8 mouse cellular contexts compared by ENCODE assay signal in genomic region chr5:115358872-115359271, GRCm38 (mm10). TPM values are rescaled to one million over a fixed set of nuclear protein-coding genes. Genes with fewer than 3 reads are reported as not detected.
A peak's percentile ranks its signal among the peaks of the same experiment; 100 is the strongest.
DNase-seq lines count a peak whose midpoint lies in the region; ATAC-seq and TF ChIP-seq lines count a peak whose summit lies in the region.

No protein-coding gene starts in this region.

- DNase-seq in CD4-positive, CD25-positive, alpha-beta regulatory T cell, adult 2 months (ENCODE audit: low read depth, low spot score) = peak; percentile 86
- DNase-seq in adrenal gland, postnatal 4 days (ENCODE audit: low spot score in 2 of 2) = peak; percentile 80 to 85
- DNase-seq in kidney, postnatal 0 days (ENCODE audit: low spot score) = peak; percentile 85
- DNase-seq in testis, postnatal 10 days (ENCODE audit: low spot score) = peak; percentile 98

- no peaks in the 10 kb centered on the region for H3K9me3 ChIP-seq in heart, embryonic 11.5 days (replicated peaks; ENCODE audit: control insufficient read depth, low read length)
- no peaks in the 10 kb centered on the region for H3K9me3 ChIP-seq in kidney, postnatal 0 days (replicated peaks; ENCODE audit: low read length)
- H3K9me3 ChIP-seq in liver, embryonic 12.5 days (replicated peaks) = no peaks in the 10 kb centered on the region
- no peaks in the 10 kb centered on the region for H3K9me3 ChIP-seq in neural tube, embryonic 15.5 days (replicated peaks)

- peak; percentile 88 for ATAC-seq in erythroblast, adult 5-6 weeks (replicated peaks; ENCODE audit: low FRiP score, poor library complexity, severe bottlenecking)
- no peak for ATAC-seq in heart, embryonic 11.5 days (replicated peaks; ENCODE audit: insufficient number of reproducible peaks, low FRiP score, low TSS enrichment)
- ATAC-seq in kidney, postnatal 0 days (replicated peaks; ENCODE audit: low FRiP score, low read depth) = peak; percentile 57
- ATAC-seq in liver, embryonic 12.5 days = peak; percentile 61; the same call in 1 of the 2 replicates
- no peak for ATAC-seq in neural tube, embryonic 15.5 days (ENCODE audit: low FRiP score)

- no peak overlapping the region for H3K9ac ChIP-seq in heart, embryonic 11.5 days (ENCODE audit: low read depth, low read length)
- no peak overlapping the region for H3K9ac ChIP-seq in kidney, postnatal 0 days (ENCODE audit: low read depth, low read length)
- no peak overlapping the region for H3K9ac ChIP-seq in liver, embryonic 12.5 days
- no peak overlapping the region for H3K9ac ChIP-seq in neural tube, embryonic 15.5 days (replicated peaks)

- H3K27ac ChIP-seq in heart, embryonic 11.5 days (ENCODE audit: low read depth, low read length) = no peak overlapping the region
- no peak overlapping the region for H3K27ac ChIP-seq in kidney, postnatal 0 days
- no peak overlapping the region for H3K27ac ChIP-seq in liver, embryonic 12.5 days
- no peak overlapping the region for H3K27ac ChIP-seq in neural tube, embryonic 15.5 days (replicated peaks)

- 3% methylated on average over 12 of the region's 12 CpGs for WGBS in heart, embryonic 11.5 days (ENCODE audit: insufficient replicate concordance)
- 2% methylated on average over 12 of the region's 12 CpGs for WGBS in kidney, postnatal 0 days
- 6% methylated on average over 12 of the region's 12 CpGs for WGBS in liver, embryonic 12.5 days (ENCODE audit: insufficient replicate concordance)
- 4% methylated on average over 12 of the region's 12 CpGs for WGBS in neural tube, embryonic 15.5 days

- H3K4me1 ChIP-seq in heart, embryonic 11.5 days (ENCODE audit: control insufficient read depth, insufficient read depth, low read length) = no peaks in the 10 kb centered on the region
- H3K4me1 ChIP-seq in kidney, postnatal 0 days (replicated peaks; ENCODE audit: insufficient read depth, low read length) = no peaks in the 10 kb centered on the region
- no peaks in the 10 kb centered on the region for H3K4me1 ChIP-seq in liver, embryonic 12.5 days
- H3K4me1 ChIP-seq in neural tube, embryonic 15.5 days = no peaks in the 10 kb centered on the region

- peak; percentile 94 for TF ChIP-seq CTCF in kidney, postnatal 0 days (IDR thresholded peaks at IDR 0.05; ENCODE audit: low read depth)

- peaks cover 5% of the 10 kb centered on the region; the same call in 1 of the 2 replicates for H3K27me3 ChIP-seq in heart, embryonic 11.5 days (ENCODE audit: control insufficient read depth, insufficient read depth, low read length)
- H3K27me3 ChIP-seq in kidney, postnatal 0 days (ENCODE audit: insufficient read depth, low read length) = no peaks in the 10 kb centered on the region
- H3K27me3 ChIP-seq in liver, embryonic 12.5 days (replicated peaks) = peaks cover 39% of the 10 kb centered on the region
- no peaks in the 10 kb centered on the region for H3K27me3 ChIP-seq in neural tube, embryonic 15.5 days (replicated peaks)

- no peak overlapping the region for H3K4me3 ChIP-seq in heart, embryonic 11.5 days (ENCODE audit: low read depth, low read length)
- H3K4me3 ChIP-seq in kidney, postnatal 0 days (replicated peaks; ENCODE audit: low read depth, low read length) = no peak overlapping the region
- H3K4me3 ChIP-seq in liver, embryonic 12.5 days = no peak overlapping the region
- no peak overlapping the region for H3K4me3 ChIP-seq in neural tube, embryonic 15.5 days (replicated peaks)

- peak overlapping the region; percentile 14 for H3K4me2 ChIP-seq in heart, embryonic 11.5 days
- no peak overlapping the region for H3K4me2 ChIP-seq in kidney, postnatal 0 days (ENCODE audit: low read length)
- no peak overlapping the region for H3K4me2 ChIP-seq in liver, embryonic 12.5 days
- H3K4me2 ChIP-seq in neural tube, embryonic 15.5 days = peak overlapping the region; percentile 21; the same call in 1 of the 2 replicates

- H3K36me3 ChIP-seq in heart, embryonic 11.5 days (ENCODE audit: control insufficient read depth, insufficient read depth, low read length) = no peaks in the 10 kb centered on the region
- no peaks in the 10 kb centered on the region for H3K36me3 ChIP-seq in kidney, postnatal 0 days (ENCODE audit: insufficient read depth, low read length)
- H3K36me3 ChIP-seq in liver, embryonic 12.5 days = no peaks in the 10 kb centered on the region
- no peaks in the 10 kb centered on the region for H3K36me3 ChIP-seq in neural tube, embryonic 15.5 days

RNA-seq across cellular contexts. Expression of gene Cox6a1, which starts 10.1 kb away (rescaled TPM):
- total RNA-seq in adrenal gland, postnatal 4 days (2021) = 100 to 1,000 TPM; 720 to 752 TPM
- total RNA-seq in erythroblast, adult 5-6 weeks (2015; ENCODE audit: low replicate concordance) = 164 and 167 TPM in 2 replicates
- total RNA-seq in erythroblast, adult 5-6 weeks (2017; ENCODE audit: low replicate concordance) = 24.7 and 54.8 TPM in 2 replicates
- 1,289 and 1,331 TPM in 2 replicates for polyA plus RNA-seq in heart, embryonic 11.5 days (2014; fragmentation: Nextera tagmentation; extraction: Ambion mirVana)
- 1,591 and 1,635 TPM in 2 replicates for polyA plus RNA-seq in kidney, postnatal 0 days (2015; fragmentation: Nextera tagmentation; extraction: Ambion mirVana)
- polyA plus RNA-seq in liver, embryonic 12.5 days (2016; fragmentation: Nextera tagmentation; extraction: Ambion mirVana) = 783 and 814 TPM in 2 replicates
- 1,223 and 1,358 TPM in 2 replicates for polyA plus RNA-seq in neural tube, embryonic 15.5 days (2015; fragmentation: Nextera tagmentation; extraction: Ambion mirVana)

RNA-seq across cellular contexts. Expression of gene Triap1, which starts 17.8 kb away (rescaled TPM):
- 10 to 100 TPM; 35.1 to 39.6 TPM for total RNA-seq in adrenal gland, postnatal 4 days (2021)
- 9.6 and 9.8 TPM in 2 replicates for total RNA-seq in erythroblast, adult 5-6 weeks (2015; ENCODE audit: low replicate concordance)
- total RNA-seq in erythroblast, adult 5-6 weeks (2017; ENCODE audit: low replicate concordance) = 2.8 and 7.7 TPM in 2 replicates
- 40.4 and 43.9 TPM in 2 replicates for polyA plus RNA-seq in heart, embryonic 11.5 days (2014; fragmentation: Nextera tagmentation; extraction: Ambion mirVana)
- polyA plus RNA-seq in kidney, postnatal 0 days (2015; fragmentation: Nextera tagmentation; extraction: Ambion mirVana) = 58.7 and 59.0 TPM in 2 replicates
- 43.8 and 45.9 TPM in 2 replicates for polyA plus RNA-seq in liver, embryonic 12.5 days (2016; fragmentation: Nextera tagmentation; extraction: Ambion mirVana)
- 56.1 and 56.8 TPM in 2 replicates for polyA plus RNA-seq in neural tube, embryonic 15.5 days (2015; fragmentation: Nextera tagmentation; extraction: Ambion mirVana)

RNA-seq across cellular contexts. Expression of gene Gatc, which starts 17.9 kb away (rescaled TPM):
- total RNA-seq in adrenal gland, postnatal 4 days (2021) = 10 to 100 TPM; 19.1 to 20.3 TPM
- 15.0 and 18.4 TPM in 2 replicates for total RNA-seq in erythroblast, adult 5-6 weeks (2015; ENCODE audit: low replicate concordance)
- 1.8 and 4.1 TPM in 2 replicates for total RNA-seq in erythroblast, adult 5-6 weeks (2017; ENCODE audit: low replicate concordance)
- 27.0 and 31.0 TPM in 2 replicates for polyA plus RNA-seq in heart, embryonic 11.5 days (2014; fragmentation: Nextera tagmentation; extraction: Ambion mirVana)
- 19.8 and 20.8 TPM in 2 replicates for polyA plus RNA-seq in kidney, postnatal 0 days (2015; fragmentation: Nextera tagmentation; extraction: Ambion mirVana)
- polyA plus RNA-seq in liver, embryonic 12.5 days (2016; fragmentation: Nextera tagmentation; extraction: Ambion mirVana) = 20.6 and 21.2 TPM in 2 replicates
- 32.2 and 37.0 TPM in 2 replicates for polyA plus RNA-seq in neural tube, embryonic 15.5 days (2015; fragmentation: Nextera tagmentation; extraction: Ambion mirVana)

RNA-seq across cellular contexts. Expression of gene Srsf9, which starts 31.9 kb away (rescaled TPM):
- total RNA-seq in adrenal gland, postnatal 4 days (2021) = 10 to 100 TPM; 83.9 to 87.4 TPM
- 25.5 and 41.1 TPM in 2 replicates for total RNA-seq in erythroblast, adult 5-6 weeks (2015; ENCODE audit: low replicate concordance)
- total RNA-seq in erythroblast, adult 5-6 weeks (2017; ENCODE audit: low replicate concordance) = 29.1 and 32.1 TPM in 2 replicates
- 140 and 149 TPM in 2 replicates for polyA plus RNA-seq in heart, embryonic 11.5 days (2014; fragmentation: Nextera tagmentation; extraction: Ambion mirVana)
- 234 and 251 TPM in 2 replicates for polyA plus RNA-seq in kidney, postnatal 0 days (2015; fragmentation: Nextera tagmentation; extraction: Ambion mirVana)
- 195 and 200 TPM in 2 replicates for polyA plus RNA-seq in liver, embryonic 12.5 days (2016; fragmentation: Nextera tagmentation; extraction: Ambion mirVana)
- polyA plus RNA-seq in neural tube, embryonic 15.5 days (2015; fragmentation: Nextera tagmentation; extraction: Ambion mirVana) = 138 and 154 TPM in 2 replicates

RNA-seq across cellular contexts. Expression of gene Dynll1, which starts 58.1 kb away (rescaled TPM):
- total RNA-seq in adrenal gland, postnatal 4 days (2021) = 100 to 1,000 TPM; 219 to 273 TPM
- total RNA-seq in erythroblast, adult 5-6 weeks (2015; ENCODE audit: low replicate concordance) = 181 and 187 TPM in 2 replicates
- 61.4 and 103 TPM in 2 replicates for total RNA-seq in erythroblast, adult 5-6 weeks (2017; ENCODE audit: low replicate concordance)
- 1,523 and 1,540 TPM in 2 replicates for polyA plus RNA-seq in heart, embryonic 11.5 days (2014; fragmentation: Nextera tagmentation; extraction: Ambion mirVana)
- polyA plus RNA-seq in kidney, postnatal 0 days (2015; fragmentation: Nextera tagmentation; extraction: Ambion mirVana) = 1,395 and 1,475 TPM in 2 replicates
- polyA plus RNA-seq in liver, embryonic 12.5 days (2016; fragmentation: Nextera tagmentation; extraction: Ambion mirVana) = 825 and 857 TPM in 2 replicates
- polyA plus RNA-seq in neural tube, embryonic 15.5 days (2015; fragmentation: Nextera tagmentation; extraction: Ambion mirVana) = 1,284 and 1,328 TPM in 2 replicates

Comparison
In these comparisons a context has a peak if more than half of its experiments do, and no peak if none do; other contexts are left out.
1. ATAC-seq: peak in erythroblast, adult 5-6 weeks (single experiment), kidney, postnatal 0 days (single experiment) and liver, embryonic 12.5 days (single experiment); none in heart, embryonic 11.5 days (single experiment) and neural tube, embryonic 15.5 days (single experiment).
2. H3K4me2 ChIP-seq: peak in heart, embryonic 11.5 days (single experiment) and neural tube, embryonic 15.5 days (single experiment); none in kidney, postnatal 0 days (single experiment) and liver, embryonic 12.5 days (single experiment).
3. Peak in every context shown above with its lines, with median percentiles within 50 percentile points of each other: DNase-seq.